Mouse (Mus musculus) thymus, adult 2 months (tissue): Measurements from ENCODE around the gene Gm4302.
"Not testable (repeated sequence)": the region's sequence is repeated elsewhere in the genome, so short reads cannot be mapped to it uniquely, and the experiment has no call there.

Experiments used
- CTCF ChIP-seq: fragments of 200-500 bp; IDR thresholded peaks from 2 replicates; pipeline ENCODE4 v1.5.1; 2012; ENCODE audit warnings: mild to moderate bottlenecking, control low read depth, low read length, moderate library complexity, borderline replicate concordance; ENCODE audit not compliant: control insufficient read depth, poor library complexity, insufficient read depth; ENCODE audit errors: extremely low read depth
- POLR2A ChIP-seq: fragments of 200-500 bp; IDR thresholded peaks from 2 replicates; pipeline ENCODE4 v1.6.1; 2012; ENCODE audit warnings: mild to moderate bottlenecking, low read length, control low read depth, moderate library complexity; ENCODE audit not compliant: control insufficient read depth, poor library complexity, insufficient read depth; ENCODE audit errors: extremely low read depth

DNA sequence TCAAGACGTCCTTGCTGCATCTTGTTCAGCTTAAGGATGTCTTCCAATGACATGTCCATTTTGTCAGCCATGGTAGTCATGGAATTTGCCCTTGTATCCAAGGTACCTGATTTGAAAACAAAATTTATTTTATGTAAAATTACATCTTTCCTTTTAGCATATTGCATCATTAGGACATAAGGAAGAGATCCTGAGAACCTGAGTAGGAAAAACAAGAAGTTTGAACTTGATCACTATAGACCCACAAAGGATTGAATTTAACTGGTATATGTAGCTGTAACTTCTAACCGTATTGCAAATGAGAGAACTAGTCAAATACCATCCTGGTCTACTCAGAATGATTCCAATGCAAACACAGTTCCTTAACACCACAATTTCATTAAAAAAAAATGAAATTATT is 41.8 kb downstream of the Gm4302 start, which contains the start of gene Gm4312:
- TF ChIP-seq POLR2A, CTCF: not testable (repeated sequence)
